Mouse (Mus musculus): ENCODE measurements around the gene Gsta2. TPM values are rescaled to one million over a fixed set of nuclear protein-coding genes. Genes with fewer than 3 reads are reported as not detected.
A peak's percentile ranks its signal among the peaks of the same experiment; 100 is the strongest.
"Not testable (repeated sequence)": the region's sequence is repeated elsewhere in the genome, so short reads cannot be mapped to it uniquely, and the experiment has no call there.

Gene Gsta2
- polyA plus RNA-seq, 1 experiment from 2014 or later: 11.7 TPM

- Histone ChIP-seq H3K4me2 (peak overlapping the region; percentile 56; the same call in 1 of the 2 replicates), H3K36me3 (no peaks in the 10 kb centered on the region), H3K9ac (no peak overlapping the region), H3K4me3 (replicated peaks) (peak overlapping the region; percentile 27; the same call in 1 of the 2 replicates), H3K27ac (no peak overlapping the region), H3K27me3 (replicated peaks) (no peaks in the 10 kb centered on the region), H3K9me3 (no peaks in the 10 kb centered on the region), H3K4me1 (peaks cover 7% of the 10 kb centered on the region)
- ATAC-seq (ENCODE audit: insufficient read depth, low FRiP score, low read depth): no peak
- WGBS: 45% methylated on average over 8 of the region's 8 CpGs
Measured at GRCm38 (mm10) chr9:78377546-78377945, 22.0 kb upstream of the Gsta2 start.

DNA sequence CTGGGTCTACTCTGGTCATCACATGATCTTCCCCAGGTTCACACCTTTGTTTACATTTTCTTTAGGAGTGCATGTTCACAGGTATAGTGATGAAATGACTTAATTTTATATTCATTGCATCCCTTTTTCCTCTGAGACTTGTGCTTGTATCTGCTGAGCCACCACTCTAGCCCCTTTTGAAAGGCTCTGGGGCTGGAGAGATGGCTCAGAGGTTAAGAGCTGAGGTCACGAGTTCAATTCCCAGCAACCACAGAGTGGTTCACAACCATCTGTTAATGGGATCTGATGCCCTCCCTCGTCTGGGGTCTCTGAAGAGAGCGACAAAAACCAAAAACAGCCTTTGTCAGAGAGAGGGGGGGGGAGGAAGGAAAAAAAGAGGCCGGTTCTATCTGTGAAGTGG, 19.9 kb upstream of the Gsta2 start:
- H3K9ac ChIP-seq: no peak overlapping the region
- no peak overlapping the region for H3K4me2 ChIP-seq
- no peak overlapping the region for H3K4me3 ChIP-seq (replicated peaks)
- no peaks in the 10 kb centered on the region for H3K27me3 ChIP-seq (replicated peaks)
- H3K36me3 ChIP-seq: no peaks in the 10 kb centered on the region
- no peak overlapping the region for H3K27ac ChIP-seq
- 70% methylated on average over 4 of the region's 4 CpGs for WGBS
- no peak for ATAC-seq (ENCODE audit: insufficient read depth, low FRiP score, low read depth)
- no peaks in the 10 kb centered on the region for H3K9me3 ChIP-seq
- peaks cover 7% of the 10 kb centered on the region for H3K4me1 ChIP-seq

DNA sequence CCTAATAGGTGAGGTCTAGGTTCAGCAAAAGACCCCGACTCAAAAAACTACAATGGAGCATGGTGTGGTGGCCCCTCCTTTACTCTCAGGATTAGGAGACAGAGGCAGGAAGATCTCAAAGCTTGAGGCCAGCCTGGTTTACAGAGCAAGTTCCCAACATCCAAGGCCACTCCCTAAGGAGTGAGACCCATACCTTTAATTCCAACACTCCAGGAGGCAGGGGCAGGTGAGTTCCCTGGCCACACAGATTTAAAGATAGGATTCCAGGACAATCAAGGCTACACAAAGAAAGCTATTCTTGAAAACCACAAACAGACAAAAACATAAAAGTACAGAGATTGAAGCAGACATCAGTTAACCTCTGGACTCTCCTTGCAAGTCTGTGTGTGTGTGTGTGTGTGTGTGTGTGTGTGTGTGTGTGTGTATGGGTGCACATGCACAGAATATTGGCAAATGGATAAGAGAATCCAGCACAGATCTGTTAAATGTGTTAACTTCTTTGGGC, 19.3 kb upstream of the Gsta2 start:
- 81% methylated on average over 1 of the region's 1 CpGs for WGBS
- no peaks in the 10 kb centered on the region for H3K36me3 ChIP-seq
- H3K27ac ChIP-seq: no peak overlapping the region
- no peak overlapping the region for H3K4me2 ChIP-seq
- peaks cover 7% of the 10 kb centered on the region for H3K4me1 ChIP-seq
- no peaks in the 10 kb centered on the region for H3K27me3 ChIP-seq (replicated peaks)
- H3K9me3 ChIP-seq: no peaks in the 10 kb centered on the region
- no peak overlapping the region for H3K4me3 ChIP-seq (replicated peaks)
- no peak overlapping the region for H3K9ac ChIP-seq
- no peak for ATAC-seq (ENCODE audit: insufficient read depth, low FRiP score, low read depth)

DNA sequence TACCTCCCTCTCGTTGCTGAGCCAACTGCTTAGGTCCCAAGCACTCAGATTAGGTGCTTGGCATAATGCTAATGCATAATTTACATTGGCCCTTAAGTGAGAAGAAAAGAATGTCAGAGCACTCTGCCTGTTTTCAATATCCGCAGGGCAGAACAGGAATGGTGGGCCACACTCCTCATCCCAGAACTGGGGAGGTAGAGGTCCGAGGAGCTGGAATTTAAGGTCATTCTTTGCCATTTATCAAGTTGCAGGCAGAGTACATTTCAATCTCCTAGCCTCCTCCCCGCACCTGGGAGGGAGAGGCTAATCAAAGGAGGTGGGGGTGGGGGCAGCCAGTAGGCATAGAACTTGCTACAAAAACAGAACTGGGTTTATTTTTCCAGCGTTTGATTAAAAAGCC, 18.8 kb upstream of the Gsta2 start:
- Histone ChIP-seq H3K4me3 (replicated peaks) (no peak overlapping the region), H3K4me2 (no peak overlapping the region), H3K9ac (no peak overlapping the region), H3K36me3 (no peaks in the 10 kb centered on the region), H3K27ac (no peak overlapping the region), H3K27me3 (replicated peaks) (no peaks in the 10 kb centered on the region), H3K9me3 (no peaks in the 10 kb centered on the region), H3K4me1 (peaks cover 7% of the 10 kb centered on the region)
- ATAC-seq (ENCODE audit: insufficient read depth, low FRiP score, low read depth): no peak
- WGBS: 33% methylated on average over 5 of the region's 5 CpGs

- no peak overlapping the region for H3K4me3 ChIP-seq (replicated peaks)
- no peaks in the 10 kb centered on the region for H3K36me3 ChIP-seq
- no peaks in the 10 kb centered on the region for H3K9me3 ChIP-seq
- H3K4me2 ChIP-seq: no peak overlapping the region
- 75% methylated on average over 10 of the region's 10 CpGs for WGBS
- H3K9ac ChIP-seq: no peak overlapping the region
- H3K27me3 ChIP-seq (replicated peaks): no peaks in the 10 kb centered on the region
- peaks cover 1% of the 10 kb centered on the region; the same call in 1 of the 2 replicates for H3K4me1 ChIP-seq
- no peak for ATAC-seq (ENCODE audit: insufficient read depth, low FRiP score, low read depth)
- H3K27ac ChIP-seq: no peak overlapping the region
Measured at GRCm38 (mm10) chr9:78372827-78373504, 17.4 kb upstream of the Gsta2 start.

GRCm38 (mm10) chr9:78371441-78371840, 15.9 kb upstream of the Gsta2 start:
- Histone ChIP-seq H3K27me3 (replicated peaks) (no peaks in the 10 kb centered on the region), H3K4me1 (no peaks in the 10 kb centered on the region), H3K27ac (no peak overlapping the region), H3K4me2 (no peak overlapping the region), H3K9me3 (no peaks in the 10 kb centered on the region), H3K36me3 (no peaks in the 10 kb centered on the region), H3K4me3 (replicated peaks) (no peak overlapping the region), H3K9ac (no peak overlapping the region)
- ATAC-seq (ENCODE audit: insufficient read depth, low FRiP score, low read depth): no peak
- 93% methylated on average over 3 of the region's 3 CpGs for WGBS

DNA sequence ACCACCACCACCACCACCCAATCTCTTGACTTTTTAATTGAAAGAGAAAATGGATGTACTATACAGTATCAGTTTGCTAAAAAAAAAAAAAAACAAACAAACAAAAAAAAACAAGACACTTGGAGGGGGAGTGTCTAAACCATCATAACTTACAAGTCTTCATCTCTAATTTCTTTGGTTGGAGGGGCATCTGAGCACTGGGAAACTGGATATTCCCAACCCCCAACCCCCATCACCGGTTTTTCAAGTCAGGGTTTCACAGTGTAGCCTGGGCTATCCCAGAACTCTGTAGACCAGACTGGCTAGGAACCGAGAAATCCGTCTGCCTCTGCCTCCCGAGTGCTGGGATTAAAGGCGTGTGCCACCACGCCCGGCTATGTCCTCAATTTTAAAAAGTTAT, 14.2 kb upstream of the Gsta2 start:
- no peaks in the 10 kb centered on the region for H3K27me3 ChIP-seq (replicated peaks)
- H3K9me3 ChIP-seq: no peaks in the 10 kb centered on the region
- H3K36me3 ChIP-seq: no peaks in the 10 kb centered on the region
- ATAC-seq (ENCODE audit: insufficient read depth, low FRiP score, low read depth): no peak
- H3K4me3 ChIP-seq (replicated peaks): no peak overlapping the region
- H3K27ac ChIP-seq: no peak overlapping the region
- no peak overlapping the region for H3K4me2 ChIP-seq
- WGBS: 86% methylated on average over 7 of the region's 7 CpGs
- no peak overlapping the region for H3K9ac ChIP-seq
- H3K4me1 ChIP-seq: no peaks in the 10 kb centered on the region

GRCm38 (mm10) chr9:78369349-78369748, 13.8 kb upstream of the Gsta2 start:
- Histone ChIP-seq H3K27me3 (replicated peaks) (no peaks in the 10 kb centered on the region), H3K4me2 (no peak overlapping the region), H3K9ac (no peak overlapping the region), H3K27ac (no peak overlapping the region), H3K36me3 (no peaks in the 10 kb centered on the region), H3K4me1 (no peaks in the 10 kb centered on the region), H3K9me3 (no peaks in the 10 kb centered on the region), H3K4me3 (replicated peaks) (no peak overlapping the region)
- 85% methylated on average over 2 of the region's 2 CpGs for WGBS
- ATAC-seq (ENCODE audit: insufficient read depth, low FRiP score, low read depth): no peak

- no peaks in the 10 kb centered on the region for H3K27me3 ChIP-seq (replicated peaks)
- no peaks in the 10 kb centered on the region for H3K9me3 ChIP-seq
- H3K4me3 ChIP-seq (replicated peaks): no peak overlapping the region
- WGBS: 57% methylated on average over 3 of the region's 3 CpGs
- H3K4me2 ChIP-seq: no peak overlapping the region
- H3K27ac ChIP-seq: no peak overlapping the region
- no peaks in the 10 kb centered on the region for H3K4me1 ChIP-seq
- ATAC-seq (ENCODE audit: insufficient read depth, low FRiP score, low read depth): no peak
- H3K36me3 ChIP-seq: no peaks in the 10 kb centered on the region
- H3K9ac ChIP-seq: no peak overlapping the region
Measured at GRCm38 (mm10) chr9:78368671-78369293, 13.2 kb upstream of the Gsta2 start.

GRCm38 (mm10) chr9:78367959-78368358, 12.4 kb upstream of the Gsta2 start, which contains the start of gene Dppa5a:
Dppa5a (minus strand) TSS chr9:78368177.
- not testable (repeated sequence) for H3K4me1 ChIP-seq; H3K9me3 ChIP-seq; ATAC-seq (ENCODE audit: insufficient read depth, low FRiP score, low read depth); H3K36me3 ChIP-seq; H3K4me2 ChIP-seq; H3K4me3 ChIP-seq (replicated peaks); H3K27me3 ChIP-seq (replicated peaks); H3K27ac ChIP-seq; H3K9ac ChIP-seq
- WGBS: 88% methylated on average over 16 of the region's 16 CpGs

DNA sequence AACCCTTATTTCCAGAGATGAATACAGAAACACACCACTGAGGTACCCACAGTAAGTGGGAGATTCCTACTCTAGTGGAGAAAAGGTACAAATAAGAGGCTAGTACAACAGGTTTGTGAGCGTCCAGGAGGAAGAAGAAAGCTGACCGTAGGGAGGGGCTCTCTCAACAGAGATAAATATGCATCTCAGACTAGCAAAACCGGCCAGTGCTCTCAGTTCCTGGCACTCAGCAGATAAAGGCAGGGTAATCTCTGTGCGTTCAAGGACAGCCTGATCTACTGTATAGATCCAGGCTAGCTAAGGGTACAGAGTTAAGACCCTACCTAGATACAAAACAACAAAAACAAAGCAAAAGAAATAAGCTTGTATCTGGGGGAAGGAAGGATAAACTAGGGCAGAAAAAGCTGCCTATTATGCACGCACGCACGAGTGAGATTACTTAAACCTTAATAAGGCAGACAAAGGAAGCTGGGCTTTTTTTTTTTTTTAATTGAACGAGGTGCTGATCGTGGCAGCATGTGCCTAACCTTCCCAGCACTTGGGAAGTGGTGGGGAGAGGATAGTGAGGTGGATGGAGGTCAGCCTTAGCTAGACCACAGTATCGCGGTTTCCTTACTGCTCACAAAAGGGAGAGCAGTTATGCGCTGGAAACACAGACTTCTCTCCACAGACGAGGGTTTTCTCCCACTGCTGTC, 10.4 kb upstream of the Gsta2 start:
- Histone ChIP-seq H3K27me3 (replicated peaks) (no peaks in the 10 kb centered on the region), H3K4me2 (no peak overlapping the region), H3K9me3 (no peaks in the 10 kb centered on the region), H3K4me3 (replicated peaks) (no peak overlapping the region), H3K27ac (no peak overlapping the region), H3K36me3 (no peaks in the 10 kb centered on the region), H3K4me1 (no peaks in the 10 kb centered on the region), H3K9ac (no peak overlapping the region)
- 62% methylated on average over 13 of the region's 13 CpGs for WGBS
- ATAC-seq (ENCODE audit: insufficient read depth, low FRiP score, low read depth): no peak

- WGBS: 85% methylated on average over 6 of the region's 6 CpGs
- no peaks in the 10 kb centered on the region for H3K9me3 ChIP-seq
Measured at GRCm38 (mm10) chr9:78364701-78365100, 9.1 kb upstream of the Gsta2 start.

More at GRCm38 (mm10) chr9:78364701-78365100, 9.1 kb upstream of the Gsta2 start:
- H3K4me2 ChIP-seq: no peak overlapping the region
- no peak overlapping the region for H3K4me3 ChIP-seq (replicated peaks)
- ATAC-seq (ENCODE audit: insufficient read depth, low FRiP score, low read depth): no peak
- no peak overlapping the region for H3K9ac ChIP-seq
- no peaks in the 10 kb centered on the region for H3K36me3 ChIP-seq
- no peaks in the 10 kb centered on the region for H3K27me3 ChIP-seq (replicated peaks)
- H3K27ac ChIP-seq: no peak overlapping the region
- no peaks in the 10 kb centered on the region for H3K4me1 ChIP-seq
